Mouse (Mus musculus) liver, embryonic 11.5 days (tissue): ENCODE measurements around the gene G3bp2. TPM values are rescaled to one million over a fixed set of nuclear protein-coding genes. Genes with fewer than 3 reads are reported as not detected.

Experiments used
- ATAC-seq: fragments of 200-750 bp; cut with Nextera tagmentation; replicated peaks from 2 replicates; pipeline ENCODE4 v1.8.0; 2017; ENCODE audit warnings: moderate number of reproducible peaks, mild to moderate bottlenecking, moderate TSS enrichment, moderate library complexity; ENCODE audit not compliant: low FRiP score
- DNase-seq: peaks from one replicate; pipeline ENCODE4 v3.0.0-alpha.2; 2017; ENCODE audit warnings: low spot score
- H3K27ac ChIP-seq: fragments of 300-500 bp; sonication (generic); 2 replicates; pipeline ENCODE4 v1.5.1; 2014; ENCODE audit warnings: mild to moderate bottlenecking, low read depth, low read length, control low read depth
- H3K27me3 ChIP-seq: fragments of 300-500 bp; sonication (generic); replicated peaks from 2 replicates; pipeline ENCODE4 v1.6.1; 2014; ENCODE audit warnings: low read length, mixed read lengths; ENCODE audit not compliant: control insufficient read depth, insufficient read depth
- H3K36me3 ChIP-seq: fragments of 300-500 bp; sonication (generic); 2 replicates; pipeline ENCODE4 v1.6.1; 2014; ENCODE audit warnings: mild to moderate bottlenecking, low read length, moderate library complexity, mixed read lengths; ENCODE audit not compliant: control insufficient read depth, insufficient read depth
- H3K4me1 ChIP-seq: fragments of 300-500 bp; sonication (generic); replicated peaks from 2 replicates; pipeline ENCODE4 v1.6.1; 2014; ENCODE audit warnings: low read length, mixed read lengths; ENCODE audit not compliant: control insufficient read depth, insufficient read depth
- H3K4me2 ChIP-seq: fragments of 300-500 bp; sonication (generic); 2 replicates; pipeline ENCODE4 v1.6.1; 2014; ENCODE audit warnings: mild to moderate bottlenecking, control low read depth, moderate library complexity
- H3K4me3 ChIP-seq: fragments of 300-500 bp; sonication (generic); 2 replicates; pipeline ENCODE4 v1.5.1; 2014; ENCODE audit warnings: low read depth, low read length, control low read depth
- H3K9ac ChIP-seq: fragments of 300-500 bp; sonication (generic); 2 replicates; pipeline ENCODE4 v1.6.1; 2014; ENCODE audit warnings: low read depth, low read length, control low read depth
- H3K9me3 ChIP-seq: fragments of 300-500 bp; sonication (generic); 2 replicates; pipeline ENCODE4 v1.6.1; 2016; ENCODE audit warnings: low read length, inconsistent platforms, mixed read lengths; ENCODE audit not compliant: control insufficient read depth
- WGBS: fragments of 180-500 bp; shearing (Covaris S2); extraction: QIAGEN DNeasy Blood & Tissue Kit; methylation state at CpG from one replicate; pipeline ENCODE4 v1.1.7; 2014; 5-methylcytosine and 5-hydroxymethylcytosine counted together
- polyA plus RNA-seq: library from polyadenylated mRNA; unstranded; fragments of >200 nt; fragmentation: Nextera tagmentation; extraction: Ambion mirVana; gene quantifications from 2 replicates; pipeline ENCODE4 v1.2.1, GENCODE M21; 2014

Gene G3bp2
- polyA plus RNA-seq, 1 experiment from 2014 or later = 127 TPM

DNA sequence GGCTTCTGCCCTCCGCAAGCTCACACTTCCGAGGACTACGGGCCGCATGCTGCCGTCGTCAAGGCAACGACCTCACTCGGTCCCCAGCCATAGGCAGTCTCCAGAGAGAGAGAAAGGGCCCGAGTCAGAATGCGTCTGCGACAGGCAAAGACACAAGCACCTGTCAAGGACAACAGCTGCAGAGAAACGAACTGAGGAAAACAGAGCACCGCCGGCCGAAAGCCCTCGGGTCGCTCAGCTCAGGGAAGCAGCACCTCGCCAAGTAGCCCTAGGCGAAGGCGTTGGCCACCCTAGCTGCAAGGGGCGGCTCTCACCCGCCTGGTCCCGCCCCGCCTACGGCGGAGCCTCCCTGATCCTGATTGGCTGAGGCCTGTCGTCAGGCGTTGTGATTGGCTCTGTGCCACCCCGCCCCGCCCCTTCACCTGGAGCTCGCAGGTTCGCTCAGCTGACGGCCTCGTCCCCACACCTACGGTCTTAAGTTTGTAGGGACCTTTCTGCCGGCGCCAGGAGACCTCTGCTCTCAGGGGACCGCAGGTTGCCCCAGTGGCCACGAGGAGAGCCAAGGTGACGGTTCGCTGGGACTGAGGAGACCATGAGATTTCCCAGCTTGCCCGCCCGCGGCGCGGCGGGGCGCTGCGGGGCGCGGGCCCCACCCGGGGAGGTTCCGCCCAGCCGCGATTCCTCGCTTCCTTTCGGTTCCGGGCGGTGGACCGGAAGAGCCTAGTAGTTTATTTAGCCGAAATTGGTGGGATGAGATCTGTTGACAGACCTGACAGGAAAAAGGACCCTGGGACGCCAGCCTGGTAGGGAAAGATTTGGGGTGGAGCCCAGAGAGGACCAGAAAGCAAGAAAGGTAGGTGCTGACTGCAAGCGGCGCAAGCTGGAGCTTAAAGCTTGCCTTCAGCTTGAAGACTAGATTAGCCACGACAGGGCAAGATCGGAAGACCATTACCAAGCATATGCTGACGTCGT lies 40.9 kb downstream of the G3bp2 start:
- ATAC-seq (peak; percentile 100), DNase-seq (peak; percentile 90)
- peaks cover 3% of the 10 kb centered on the region for H3K4me1 ChIP-seq
- H3K4me2 ChIP-seq = peak overlapping the region; percentile 95
- H3K4me3 ChIP-seq = peak overlapping the region; percentile 77
- H3K27ac ChIP-seq = no peak overlapping the region
- peak overlapping the region; percentile 46 for H3K9ac ChIP-seq
- no peaks in the 10 kb centered on the region for H3K9me3 ChIP-seq
- H3K36me3 ChIP-seq = no peaks in the 10 kb centered on the region
- under 1% methylated on average over 68 of the region's 68 CpGs for WGBS
- H3K27me3 ChIP-seq = peaks cover 3% of the 10 kb centered on the region; the same call in 1 of the 2 replicates

DNA sequence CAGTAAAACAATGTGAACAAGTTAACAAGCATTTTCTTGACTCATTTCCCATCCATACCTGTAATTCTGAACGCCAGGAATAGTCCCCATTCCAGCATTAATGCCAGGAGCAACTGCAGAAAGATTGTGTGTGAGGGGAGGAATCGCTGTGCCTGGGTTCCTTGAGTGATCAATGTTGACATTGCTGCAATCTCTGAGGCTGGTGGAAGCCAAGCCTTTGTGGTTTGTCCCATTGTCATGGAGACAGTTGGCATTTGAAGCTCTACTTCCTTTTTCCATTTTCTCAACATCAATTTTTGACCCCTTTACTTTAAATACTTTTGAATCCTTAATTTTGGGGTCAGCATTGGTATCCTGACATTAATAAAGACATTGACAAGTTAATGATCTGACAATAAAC lies 63.6 kb downstream of the G3bp2 start:
- ATAC-seq (no peak), DNase-seq (no peak)
- Histone ChIP-seq H3K27ac (no peak overlapping the region), H3K27me3 (no peaks in the 10 kb centered on the region), H3K36me3 (no peaks in the 10 kb centered on the region), H3K9ac (no peak overlapping the region), H3K4me1 (no peaks in the 10 kb centered on the region), H3K4me3 (no peak overlapping the region), H3K4me2 (no peak overlapping the region), H3K9me3 (no peaks in the 10 kb centered on the region)
- 39% methylated on average over 2 of the region's 2 CpGs for WGBS

DNA sequence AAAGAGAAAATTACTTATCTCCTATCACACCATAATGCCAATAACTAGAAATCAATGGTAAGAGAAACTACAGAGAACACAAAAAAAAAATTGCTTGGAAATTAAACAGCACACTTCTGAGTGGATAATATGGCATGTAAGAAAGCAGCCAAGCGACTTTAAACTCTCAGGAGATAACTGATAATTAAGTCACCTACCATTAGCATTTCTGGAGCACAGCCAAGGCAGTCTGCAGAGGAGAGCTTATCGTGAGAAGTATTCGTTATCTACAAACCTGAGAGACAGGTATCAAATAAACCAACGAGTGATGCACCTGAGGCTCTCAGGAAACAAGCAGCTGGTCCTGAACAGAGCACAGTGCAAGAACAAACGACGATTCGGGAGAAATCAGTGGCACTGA lies 71.8 kb downstream of the G3bp2 start:
- H3K27ac ChIP-seq = no peak overlapping the region
- no peak overlapping the region for H3K4me3 ChIP-seq
- H3K9me3 ChIP-seq = no peaks in the 10 kb centered on the region
- no peak overlapping the region for H3K4me2 ChIP-seq
- no peaks in the 10 kb centered on the region for H3K36me3 ChIP-seq
- H3K9ac ChIP-seq = no peak overlapping the region
- H3K4me1 ChIP-seq = no peaks in the 10 kb centered on the region
- H3K27me3 ChIP-seq = no peaks in the 10 kb centered on the region
- ATAC-seq (no peak), DNase-seq (no peak)
- WGBS = 64% methylated on average over 7 of the region's 7 CpGs

DNA sequence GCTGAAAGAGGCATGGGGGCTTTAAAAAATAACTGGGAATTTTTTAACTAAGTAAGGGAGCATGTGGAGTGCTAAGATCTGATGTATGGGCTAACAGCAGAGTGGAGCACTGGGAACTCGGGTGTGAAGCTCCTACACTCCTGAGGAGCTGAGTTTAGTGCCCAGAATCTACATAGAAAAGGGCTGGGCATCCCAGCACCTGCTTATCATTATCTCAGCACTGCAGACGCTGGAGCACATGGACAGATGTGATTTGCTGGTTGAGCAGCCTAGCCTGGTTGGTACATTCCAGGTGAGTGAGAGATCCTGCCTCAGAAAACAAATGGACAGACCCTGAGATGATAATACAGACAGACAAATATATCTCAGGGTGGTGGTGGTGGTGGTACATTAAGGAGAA lies 73.7 kb downstream of the G3bp2 start:
- H3K27me3 ChIP-seq = no peaks in the 10 kb centered on the region
- ATAC-seq (peak; percentile 39; the same call in 1 of the 2 replicates), DNase-seq (no peak)
- H3K4me2 ChIP-seq = no peak overlapping the region
- no peak overlapping the region for H3K4me3 ChIP-seq
- no peak overlapping the region for H3K27ac ChIP-seq
- WGBS = 39% methylated on average over 2 of the region's 2 CpGs
- no peaks in the 10 kb centered on the region for H3K9me3 ChIP-seq
- no peaks in the 10 kb centered on the region for H3K36me3 ChIP-seq
- no peaks in the 10 kb centered on the region for H3K4me1 ChIP-seq
- no peak overlapping the region for H3K9ac ChIP-seq

DNA sequence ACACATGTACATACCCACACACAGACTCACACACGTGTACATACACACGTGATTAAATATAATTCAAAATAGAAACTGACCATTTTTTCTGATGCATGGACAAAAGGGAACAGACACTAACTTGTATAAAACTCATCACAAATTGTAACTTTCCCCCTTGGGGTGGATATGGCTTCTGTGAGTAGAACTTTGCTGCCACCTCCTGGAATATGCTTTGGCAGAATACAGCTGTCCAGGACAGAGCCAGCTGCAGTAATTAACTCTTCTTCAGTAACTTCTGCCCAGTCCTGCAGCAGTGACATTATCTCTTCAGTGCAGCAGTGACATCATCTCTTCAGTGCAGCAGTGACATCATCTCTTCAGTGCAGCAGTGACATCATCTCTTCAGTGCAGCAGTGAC lies 80.5 kb downstream of the G3bp2 start:
- no peaks in the 10 kb centered on the region; the same call in 1 of the 2 replicates for H3K9me3 ChIP-seq
- no peak for ATAC-seq
- no peaks in the 10 kb centered on the region for H3K27me3 ChIP-seq
- H3K4me1 ChIP-seq = no peaks in the 10 kb centered on the region
- H3K4me2 ChIP-seq = no peak overlapping the region
- no peak overlapping the region for H3K27ac ChIP-seq
- no peak for DNase-seq
- H3K36me3 ChIP-seq = no peaks in the 10 kb centered on the region
- no peak overlapping the region for H3K9ac ChIP-seq
- 56% methylated on average over 2 of the region's 2 CpGs for WGBS
- H3K4me3 ChIP-seq = no peak overlapping the region

Other genes with a start within 250 kb of the G3bp2 start
- 44.8 and 46.9 TPM in 2 replicates for gene Rchy1, start 120.7 kb downstream of the G3bp2 start, polyA plus RNA-seq
- gene Odaph, start 96.2 kb downstream of the G3bp2 start, polyA plus RNA-seq = not detected in 2 replicates
- 0.45 TPM in 2 replicates for gene Cdkl2, start 39.8 kb downstream of the G3bp2 start, polyA plus RNA-seq
- gene Uso1, start 54.2 kb upstream of the G3bp2 start, polyA plus RNA-seq = 24.1 and 26.9 TPM in 2 replicates
- not detected in 2 replicates for gene U90926, start 131.7 kb upstream of the G3bp2 start, polyA plus RNA-seq
- 0.22 and 0.36 TPM in 2 replicates for gene Ppef2, start 172.6 kb upstream of the G3bp2 start, polyA plus RNA-seq
- gene Naaa, start 194.5 kb upstream of the G3bp2 start, polyA plus RNA-seq = 4.7 and 6.0 TPM in 2 replicates
- gene Sdad1, start 226.8 kb upstream of the G3bp2 start, polyA plus RNA-seq = 48.7 and 52.9 TPM in 2 replicates
- not detected in 2 replicates for gene Cxcl9, start 244.4 kb upstream of the G3bp2 start, polyA plus RNA-seq
- gene Art3, start 248.1 kb upstream of the G3bp2 start, polyA plus RNA-seq = 1.1 and 1.8 TPM in 2 replicates